Mouse (Mus musculus) lung, embryonic 14.5 days (tissue): ENCODE data around the gene Elmod1. TPM values are rescaled to one million over a fixed set of nuclear protein-coding genes. Genes with fewer than 3 reads are reported as not detected.

Source experiments
- ATAC-seq: fragments of 200-750 bp; cut with Nextera tagmentation; 2 replicates; pipeline ENCODE4 v1.8.0; 2017; ENCODE audit warnings: mild to moderate bottlenecking, moderate TSS enrichment, moderate library complexity; ENCODE audit not compliant: insufficient read depth
- DNase-seq: peaks from one replicate; pipeline ENCODE4 v3.0.0-alpha.2; 2015
- H3K27ac ChIP-seq: fragments of 300-500 bp; sonication (generic); 2 replicates; pipeline ENCODE4 v1.5.1; 2014; ENCODE audit warnings: low read depth, mild to moderate bottlenecking, moderate library complexity
- H3K27me3 ChIP-seq: fragments of 300-500 bp; sonication (generic); 2 replicates; pipeline ENCODE4 v1.6.1; 2014; ENCODE audit warnings: low read length, control low read depth; ENCODE audit not compliant: insufficient read depth
- H3K36me3 ChIP-seq: fragments of 300-500 bp; sonication (generic); 2 replicates; pipeline ENCODE4 v1.6.1; 2014; ENCODE audit warnings: control low read depth; ENCODE audit not compliant: insufficient read depth
- H3K4me1 ChIP-seq: fragments of 300-500 bp; sonication (generic); 2 replicates; pipeline ENCODE4 v1.6.1; 2014; ENCODE audit warnings: antibody characterized with exemption, control low read depth; ENCODE audit not compliant: insufficient read depth
- H3K4me2 ChIP-seq: fragments of 300-500 bp; sonication (generic); 2 replicates; pipeline ENCODE4 v1.6.1; 2014; ENCODE audit warnings: mild to moderate bottlenecking
- H3K4me3 ChIP-seq: fragments of 300-500 bp; sonication (generic); 2 replicates; pipeline ENCODE4 v1.5.1; 2014; ENCODE audit warnings: low read depth, low read length
- H3K9ac ChIP-seq: fragments of 300-500 bp; sonication (generic); 2 replicates; pipeline ENCODE4 v1.6.1; 2014
- H3K9me3 ChIP-seq: fragments of 300-500 bp; sonication (generic); 2 replicates; pipeline ENCODE4 v1.6.1; 2016; ENCODE audit warnings: low read depth, low read length, control low read depth
- CTCF ChIP-seq: IDR thresholded peaks from 2 replicates; pipeline ENCODE4 v1.5.1; 2016; ENCODE audit warnings: antibody characterized with exemption, low read depth
- WGBS: fragments of 180-500 bp; shearing (Covaris S2); extraction: QIAGEN DNeasy Blood & Tissue Kit; methylation state at CpG from one replicate; pipeline ENCODE4 v1.1.7; 2014; 5-methylcytosine and 5-hydroxymethylcytosine counted together
- polyA plus RNA-seq: library from polyadenylated mRNA; unstranded; fragments of >200 nt; fragmentation: Nextera tagmentation; extraction: Ambion mirVana; gene quantifications from 2 replicates; pipeline ENCODE4 v1.2.1, GENCODE M21; 2014

Elmod1 gene
- polyA plus RNA-seq, 1 experiment from 2014 or later = not detected

- H3K4me1 ChIP-seq = no peaks in the 10 kb centered on the region
- H3K27ac ChIP-seq = no peak overlapping the region
- peak overlapping the region; percentile 42 for H3K4me3 ChIP-seq
- H3K9me3 ChIP-seq = no peaks in the 10 kb centered on the region
- peak; percentile 21 for DNase-seq
- H3K27me3 ChIP-seq = peaks cover 36% of the 10 kb centered on the region
- no peak overlapping the region; the same call in 1 of the 2 replicates for H3K9ac ChIP-seq
- H3K4me2 ChIP-seq = peak overlapping the region; percentile 78
- ATAC-seq = peak; percentile 60
- WGBS = 1% methylated on average over 42 of the region's 42 CpGs
- no peaks in the 10 kb centered on the region for H3K36me3 ChIP-seq
- no peak for TF ChIP-seq CTCF
Measured at GRCm38 (mm10) chr9:53974328-53975121, 576 bp downstream of the Elmod1 start.

GRCm38 (mm10) chr9:53973929-53974327, 1.2 kb downstream of the Elmod1 start:
- DNase-seq (no peak), ATAC-seq (no peak)
- H3K4me2 ChIP-seq = no peak overlapping the region; the same call in 1 of the 2 replicates
- TF ChIP-seq CTCF = no peak
- H3K36me3 ChIP-seq = no peaks in the 10 kb centered on the region
- no peak overlapping the region for H3K27ac ChIP-seq
- no peak overlapping the region for H3K9ac ChIP-seq
- no peak overlapping the region; the same call in 1 of the 2 replicates for H3K4me3 ChIP-seq
- no peaks in the 10 kb centered on the region for H3K4me1 ChIP-seq
- H3K27me3 ChIP-seq = peaks cover 36% of the 10 kb centered on the region
- no peaks in the 10 kb centered on the region for H3K9me3 ChIP-seq
- 29% methylated on average over 13 of the region's 13 CpGs for WGBS

GRCm38 (mm10) chr9:53973241-53973640, 1.9 kb downstream of the Elmod1 start:
- Histone ChIP-seq H3K4me2 (no peak overlapping the region), H3K9ac (no peak overlapping the region), H3K27ac (no peak overlapping the region), H3K27me3 (peaks cover 36% of the 10 kb centered on the region), H3K4me1 (no peaks in the 10 kb centered on the region), H3K36me3 (no peaks in the 10 kb centered on the region), H3K4me3 (no peak overlapping the region), H3K9me3 (no peaks in the 10 kb centered on the region)
- DNase-seq = no peak
- WGBS = 60% methylated on average over 5 of the region's 5 CpGs
- ATAC-seq = no peak
- TF ChIP-seq CTCF = no peak

GRCm38 (mm10) chr9:53972358-53972757, 2.7 kb downstream of the Elmod1 start:
- no peak overlapping the region for H3K4me2 ChIP-seq
- no peaks in the 10 kb centered on the region for H3K4me1 ChIP-seq
- H3K27ac ChIP-seq = no peak overlapping the region
- peaks cover 36% of the 10 kb centered on the region for H3K27me3 ChIP-seq
- no peak for ATAC-seq
- no peaks in the 10 kb centered on the region for H3K36me3 ChIP-seq
- no peak overlapping the region for H3K4me3 ChIP-seq
- TF ChIP-seq CTCF = no peak
- H3K9me3 ChIP-seq = no peaks in the 10 kb centered on the region
- H3K9ac ChIP-seq = no peak overlapping the region
- no peak for DNase-seq

- Histone ChIP-seq H3K4me2 (no peak overlapping the region), H3K27ac (no peak overlapping the region), H3K4me3 (no peak overlapping the region), H3K9me3 (no peaks in the 10 kb centered on the region), H3K9ac (no peak overlapping the region), H3K36me3 (no peaks in the 10 kb centered on the region), H3K4me1 (no peaks in the 10 kb centered on the region), H3K27me3 (0 out of 2 replicates have a peak, but pooled peaks cover under 1% of the 10 kb centered on the region)
- ATAC-seq = no peak; the same call in 1 of the 2 replicates
- no peak for TF ChIP-seq CTCF
- whole genome bisulfite sequencing = 63% methylated on average over 9 of the region's 9 CpGs
- DNase-seq = no peak
Measured at GRCm38 (mm10) chr9:53967610-53968368, 7.3 kb downstream of the Elmod1 start.

GRCm38 (mm10) chr9:53957021-53957420, 18.1 kb downstream of the Elmod1 start:
- Histone ChIP-seq H3K4me3 (no peak overlapping the region), H3K4me1 (no peaks in the 10 kb centered on the region), H3K9me3 (no peaks in the 10 kb centered on the region), H3K36me3 (no peaks in the 10 kb centered on the region), H3K4me2 (no peak overlapping the region), H3K9ac (no peak overlapping the region), H3K27ac (no peak overlapping the region), H3K27me3 (no peaks in the 10 kb centered on the region)
- DNase-seq = no peak
- 31% methylated on average over 11 of the region's 11 CpGs for WGBS
- no peak for TF ChIP-seq CTCF
- no peak for ATAC-seq

GRCm38 (mm10) chr9:53954853-53955252, 20.2 kb downstream of the Elmod1 start:
- no peak for TF ChIP-seq CTCF
- no peaks in the 10 kb centered on the region for H3K27me3 ChIP-seq
- H3K4me2 ChIP-seq = no peak overlapping the region
- no peaks in the 10 kb centered on the region for H3K9me3 ChIP-seq
- DNase-seq (no peak), ATAC-seq (no peak)
- no peaks in the 10 kb centered on the region for H3K4me1 ChIP-seq
- no peak overlapping the region for H3K27ac ChIP-seq
- H3K9ac ChIP-seq = no peak overlapping the region
- 33% methylated on average over 6 of the region's 6 CpGs for WGBS
- H3K4me3 ChIP-seq = no peak overlapping the region
- H3K36me3 ChIP-seq = no peaks in the 10 kb centered on the region
